Mouse (Mus musculus) splenic B cell, adult 2 months (primary cell): ENCODE results near the gene Slc27a4.

Experiments
- DNase-seq: peaks from one replicate; pipeline ENCODE4 v3.0.0-alpha.2; 2011; ENCODE audit warnings: low read depth, low spot score
- H3K27me3 ChIP-seq: 2 replicates; pipeline ENCODE4 v1.6.1; 2012; ENCODE audit warnings: mild to moderate bottlenecking, low read length, moderate library complexity, mixed read lengths; ENCODE audit not compliant: control insufficient read depth, poor library complexity, insufficient read depth, severe bottlenecking
- H3K36me3 ChIP-seq: 2 replicates; pipeline ENCODE4 v1.6.1; 2012; ENCODE audit warnings: mild to moderate bottlenecking, low read length, moderate library complexity, mixed read lengths; ENCODE audit not compliant: control insufficient read depth, poor library complexity, insufficient read depth, severe bottlenecking

The Slc27a4 gene

GRCm38 (mm10) chr2:29857967-29858366 is 55.5 kb downstream of the Slc27a4 start:
- no peaks in the 10 kb centered on the region for H3K36me3 ChIP-seq
- DNase-seq = no peak
- no peaks in the 10 kb centered on the region for H3K27me3 ChIP-seq

- Histone ChIP-seq H3K27me3 (no peaks in the 10 kb centered on the region), H3K36me3 (no peaks in the 10 kb centered on the region)
- DNase-seq = peak; percentile 58
These were observed 56.5 kb downstream of the Slc27a4 start for GRCm38 (mm10) chr2:29858748-29859473.

GRCm38 (mm10) chr2:29865125-29865524 is 62.7 kb downstream of the Slc27a4 start:
- Histone ChIP-seq H3K27me3 (no peaks in the 10 kb centered on the region), H3K36me3 (no peaks in the 10 kb centered on the region)
- DNase-seq = no peak
